Mouse (Mus musculus) heart, postnatal 0 days (tissue): Measurements from ENCODE around the gene Csrnp1.
A peak's percentile ranks its signal among the peaks of the same experiment; 100 is the strongest.

Experiments used
- CTCF ChIP-seq: IDR thresholded peaks from 2 replicates; pipeline ENCODE4 v1.5.1; 2016; ENCODE audit warnings: antibody characterized with exemption, control low read depth, low read depth
- EP300 ChIP-seq: IDR thresholded peaks from 2 replicates; pipeline ENCODE4 v1.6.1; 2016; ENCODE audit warnings: antibody characterized with exemption, low read depth

DNA sequence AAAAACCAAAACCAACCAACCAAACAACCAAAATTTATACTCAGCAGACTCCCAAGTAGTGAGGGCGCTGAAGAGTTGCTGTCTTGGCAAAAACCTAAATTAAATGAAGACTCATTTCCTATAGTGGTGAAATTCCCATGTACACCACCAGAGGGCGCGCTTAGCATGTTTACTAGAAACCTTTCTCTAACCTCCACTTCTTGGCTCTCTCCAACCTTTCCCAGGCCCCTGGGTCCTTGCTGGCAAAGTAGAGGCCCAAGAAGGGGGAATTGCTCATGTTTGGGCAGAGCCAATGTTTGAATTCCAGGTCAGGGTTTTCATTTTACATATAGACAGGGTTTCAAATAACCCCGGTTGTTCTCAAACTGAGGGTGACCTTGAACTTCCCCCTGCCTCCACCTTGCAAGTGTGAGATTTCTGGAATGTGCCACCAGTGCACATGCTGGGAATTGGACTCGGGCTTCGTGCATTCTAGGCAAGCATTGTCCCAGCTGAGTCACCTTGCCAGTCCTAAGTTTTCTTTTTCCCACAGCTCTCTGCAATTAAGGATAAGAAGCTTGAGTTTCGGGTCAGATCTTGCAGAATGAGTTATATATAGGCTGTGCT lies 35.9 kb upstream of the Csrnp1 start:
- TF ChIP-seq CTCF = peak; percentile 82
- TF ChIP-seq EP300 = no peak; the same call in 1 of the 2 replicates
